Mouse (Mus musculus) CH12.LX (cell line): Measurements from ENCODE around the gene Gm20532. TPM values are rescaled to one million over a fixed set of nuclear protein-coding genes. Genes with fewer than 3 reads are reported as not detected.

Source experiments
- DNase-seq: peaks from one replicate; pipeline ENCODE4 v3.0.0-alpha.2; 2013; ENCODE audit errors: extremely low read depth
- H3K27ac ChIP-seq: 2 replicates; pipeline ENCODE4 v1.5.1; 2012; ENCODE audit warnings: low read depth, mild to moderate bottlenecking, control low read depth, moderate library complexity; ENCODE audit not compliant: insufficient read depth
- H3K27me3 ChIP-seq: replicated peaks from 2 replicates; pipeline ENCODE3; 2012; ENCODE audit warnings: inconsistent platforms
- H3K36me3 ChIP-seq, 2 experiments: replicated peaks in 1 of 2; 2 replicates each; pipeline versions ENCODE3 to v1.6.1; 2012; ENCODE audit warnings: inconsistent platforms in 1 of 2, low read length in 1 of 2, mild to moderate bottlenecking in 1 of 2, mixed read lengths in 1 of 2, moderate library complexity in 1 of 2; ENCODE audit not compliant: control insufficient read depth in 1 of 2, insufficient read depth in 1 of 2
- H3K4me1 ChIP-seq, 2 experiments: 2 replicates each; pipeline ENCODE4 v1.6.1; 2012; ENCODE audit warnings: inconsistent platforms in 1 of 2, moderate library complexity in 1 of 2; ENCODE audit not compliant: insufficient read depth in 2 of 2, control insufficient read depth in 1 of 2
- H3K4me2 ChIP-seq: 2 replicates; pipeline ENCODE4 v1.6.1; 2012; ENCODE audit warnings: low read depth, mild to moderate bottlenecking, control low read depth; ENCODE audit not compliant: poor library complexity, insufficient read depth, severe bottlenecking
- H3K4me3 ChIP-seq, 3 experiments: fragments of 150-350 bp in 1 of 3; sonication (generic) in 1 of 3; replicated peaks in 1 of 3; 2 replicates each; pipeline versions ENCODE3 to v1.5.1; 2011 to 2012; ENCODE audit warnings: low read depth in 2 of 3, low read length in 2 of 3, mild to moderate bottlenecking in 2 of 3, moderate library complexity in 2 of 3, control low read depth in 1 of 3, improper control_type of control experiment in 1 of 3, inconsistent platforms in 1 of 3, mixed read lengths in 1 of 3; ENCODE audit not compliant: poor library complexity in 1 of 3
- H3K79me2 ChIP-seq: replicated peaks from 2 replicates; pipeline ENCODE4 v1.6.1; 2012; ENCODE audit warnings: mild to moderate bottlenecking, moderate library complexity; ENCODE audit not compliant: control insufficient read depth, poor library complexity, insufficient read depth, severe bottlenecking; ENCODE audit errors: extremely low read depth
- H3K9ac ChIP-seq: 2 replicates; pipeline ENCODE4 v1.6.1; 2012; ENCODE audit warnings: low read depth, mild to moderate bottlenecking, control low read depth, moderate library complexity; ENCODE audit not compliant: insufficient read depth
- H3K9me3 ChIP-seq: replicated peaks from 2 replicates; pipeline ENCODE3; 2012; ENCODE audit warnings: low read length, inconsistent platforms, mixed read lengths
- BHLHE40 ChIP-seq: IDR thresholded peaks from 2 replicates; pipeline ENCODE4 v1.6.1; 2011; ENCODE audit warnings: mild to moderate bottlenecking, low read depth, low read length, improper control_type of control experiment
- CHD1 ChIP-seq: IDR thresholded peaks from 2 replicates; pipeline ENCODE4 v1.6.1; 2012; ENCODE audit warnings: low read depth, low read length, improper control_type of control experiment, inconsistent platforms
- CHD2 ChIP-seq: IDR thresholded peaks from 2 replicates; pipeline ENCODE4 v1.6.1; 2011; ENCODE audit warnings: low read length, improper control_type of control experiment
- CTCF ChIP-seq, 2 experiments: IDR thresholded peaks in 1 of 2; conservative IDR thresholded peaks in 1 of 2; 2 replicates each; pipeline ENCODE4 v1.5.1; 2011 to 2012; ENCODE audit warnings: low read depth in 2 of 2, low read length in 2 of 2, improper control_type of control experiment in 1 of 2, inconsistent platforms in 1 of 2, mild to moderate bottlenecking in 1 of 2, moderate library complexity in 1 of 2
- E2F4 ChIP-seq: IDR thresholded peaks from 2 replicates; pipeline ENCODE4 v1.6.1; 2011; ENCODE audit warnings: low read depth, low read length, improper control_type of control experiment; ENCODE audit not compliant: insufficient replicate concordance
- ELF1 ChIP-seq: IDR thresholded peaks from 2 replicates; pipeline ENCODE4 v1.6.1; 2014; ENCODE audit warnings: low read depth, mild to moderate bottlenecking, inconsistent platforms, low read length, improper control_type of control experiment
- EP300 ChIP-seq: IDR thresholded peaks from 2 replicates; pipeline ENCODE4 v1.6.1; 2011; ENCODE audit warnings: low read length, improper control_type of control experiment
- ETS1 ChIP-seq: conservative IDR thresholded peaks from 2 replicates; pipeline ENCODE4 v1.6.1; 2012; ENCODE audit warnings: low read depth, mild to moderate bottlenecking, inconsistent platforms, low read length, improper control_type of control experiment, moderate library complexity
- GABPA ChIP-seq: IDR thresholded peaks from 2 replicates; pipeline ENCODE4 v1.6.1; 2012; ENCODE audit warnings: low read depth, low read length, improper control_type of control experiment, inconsistent platforms; ENCODE audit not compliant: insufficient replicate concordance
- HCFC1 ChIP-seq: IDR thresholded peaks from 2 replicates; pipeline ENCODE4 v1.6.1; 2012; ENCODE audit warnings: low read depth, mild to moderate bottlenecking, inconsistent platforms, low read length, improper control_type of control experiment
- IRF4 ChIP-seq: IDR thresholded peaks from 2 replicates; pipeline ENCODE4 v1.6.1; 2014; ENCODE audit warnings: low read depth, mild to moderate bottlenecking, inconsistent platforms, low read length, improper control_type of control experiment
- JUN ChIP-seq: IDR thresholded peaks from 2 replicates; pipeline ENCODE4 v1.6.1; 2011; ENCODE audit warnings: low read depth, mild to moderate bottlenecking, low read length, improper control_type of control experiment, moderate library complexity; ENCODE audit not compliant: insufficient read depth
- JUND ChIP-seq: conservative IDR thresholded peaks from 2 replicates; pipeline ENCODE4 v1.6.1; 2011; ENCODE audit warnings: low read depth, low read length, improper control_type of control experiment
- KAT2A ChIP-seq: IDR thresholded peaks from 2 replicates; pipeline ENCODE4 v1.6.1; 2012; ENCODE audit warnings: low read length, improper control_type of control experiment, inconsistent platforms; ENCODE audit not compliant: insufficient replicate concordance
- MAFK ChIP-seq: IDR thresholded peaks from 2 replicates; pipeline ENCODE4 v1.6.1; 2011; ENCODE audit warnings: low read length, improper control_type of control experiment; ENCODE audit not compliant: insufficient replicate concordance
- MAX ChIP-seq: IDR thresholded peaks from 2 replicates; pipeline ENCODE4 v1.6.1; 2011; ENCODE audit warnings: low read length, improper control_type of control experiment
- MEF2A ChIP-seq: IDR thresholded peaks from 2 replicates; pipeline ENCODE4 v1.6.1; 2014; ENCODE audit warnings: low read depth, mild to moderate bottlenecking, inconsistent platforms, low read length, improper control_type of control experiment, borderline replicate concordance
- MXI1 ChIP-seq: IDR thresholded peaks from 2 replicates; pipeline ENCODE4 v1.6.1; 2011; ENCODE audit warnings: mild to moderate bottlenecking, low read depth, low read length, improper control_type of control experiment
- MYC ChIP-seq: IDR thresholded peaks from 2 replicates; pipeline ENCODE4 v1.6.1; 2011; ENCODE audit warnings: low read depth, mild to moderate bottlenecking, improper control_type of control experiment, low read length
- NELFE ChIP-seq: IDR thresholded peaks from 2 replicates; pipeline ENCODE4 v1.6.1; 2011; ENCODE audit warnings: low read depth, low read length, improper control_type of control experiment
- NRF1 ChIP-seq: IDR thresholded peaks from 2 replicates; pipeline ENCODE4 v1.6.1; 2014; ENCODE audit warnings: low read depth, mild to moderate bottlenecking, inconsistent platforms, low read length, improper control_type of control experiment, moderate library complexity
- PAX5 ChIP-seq: IDR thresholded peaks from 2 replicates; pipeline ENCODE4 v1.6.1; 2012; ENCODE audit warnings: low read length, inconsistent platforms, mixed read lengths
- POLR2A ChIP-seq: IDR thresholded peaks from 2 replicates; pipeline ENCODE4 v1.6.1; 2011; ENCODE audit warnings: low read depth, mild to moderate bottlenecking, improper control_type of control experiment, low read length
- POLR2AphosphoS2 ChIP-seq: IDR thresholded peaks from 2 replicates; pipeline ENCODE4 v1.6.1; 2011; ENCODE audit warnings: low read depth, low read length, improper control_type of control experiment
- RAD21 ChIP-seq: IDR thresholded peaks from 2 replicates; pipeline ENCODE4 v1.6.1; 2011; ENCODE audit warnings: low read depth, mild to moderate bottlenecking, low read length, improper control_type of control experiment, moderate library complexity
- RCOR1 ChIP-seq: conservative IDR thresholded peaks from 2 replicates; pipeline ENCODE4 v1.6.1; 2012; ENCODE audit warnings: low read depth, mild to moderate bottlenecking, inconsistent platforms, low read length, improper control_type of control experiment
- SIN3A ChIP-seq: IDR thresholded peaks from 2 replicates; pipeline ENCODE4 v1.6.1; 2012; ENCODE audit warnings: low read length, improper control_type of control experiment, inconsistent platforms
- SMC3 ChIP-seq: IDR thresholded peaks from 2 replicates; pipeline ENCODE4 v1.6.1; 2011; ENCODE audit warnings: low read depth, low read length, improper control_type of control experiment
- TBP ChIP-seq: conservative IDR thresholded peaks from 2 replicates; pipeline ENCODE4 v1.6.1; 2011; ENCODE audit warnings: low read depth, low read length, improper control_type of control experiment
- TCF12 ChIP-seq: IDR thresholded peaks from 2 replicates; pipeline ENCODE4 v1.6.1; 2014; ENCODE audit warnings: low read depth, mild to moderate bottlenecking, inconsistent platforms, low read length, improper control_type of control experiment
- UBTF ChIP-seq: IDR thresholded peaks from 2 replicates; pipeline ENCODE4 v1.6.1; 2012; ENCODE audit warnings: low read depth, mild to moderate bottlenecking, inconsistent platforms, low read length, improper control_type of control experiment, moderate library complexity
- USF1 ChIP-seq: IDR thresholded peaks from 2 replicates; pipeline ENCODE4 v1.6.1; 2014; ENCODE audit warnings: low read depth, mild to moderate bottlenecking, inconsistent platforms, low read length, improper control_type of control experiment
- USF2 ChIP-seq: conservative IDR thresholded peaks from 2 replicates; pipeline ENCODE4 v1.6.1; 2011; ENCODE audit warnings: low read depth, low read length, improper control_type of control experiment
- ZC3H11A ChIP-seq: IDR thresholded peaks from 2 replicates; pipeline ENCODE4 v1.6.1; 2012; ENCODE audit warnings: low read depth, mild to moderate bottlenecking, inconsistent platforms, low read length, improper control_type of control experiment
- ZMIZ1 ChIP-seq: IDR thresholded peaks from 2 replicates; pipeline ENCODE4 v1.6.1; 2012; ENCODE audit warnings: low read depth, mild to moderate bottlenecking, inconsistent platforms, low read length, improper control_type of control experiment
- ZNF384 ChIP-seq: IDR thresholded peaks from 2 replicates; pipeline ENCODE4 v1.6.1; 2012; ENCODE audit warnings: low read depth, low read length, improper control_type of control experiment, inconsistent platforms
- dilution Hi-C: fragments of 300-500 bp; cut with MboI; formaldehyde crosslinking; loops from 2 replicates; pipeline ENCODE4 v1.14.3; 2020; ENCODE audit warnings: low sequenced_read_pairs; ENCODE audit not compliant: extremely low pct_unique_long_range_greater_than_20kb, extremely low pct_ligation_motif_present
- in situ Hi-C: fragments of 300-500 bp; cut with MboI; formaldehyde crosslinking; loops from 3 replicates; pipeline ENCODE4 v1.14.3; 2019; ENCODE audit warnings: low sequenced_read_pairs, low pct_ligation_motif_present, low pct_unique_long_range_greater_than_20kb, mixed read lengths
- polyA plus RNA-seq: library from polyadenylated mRNA; unstranded; fragments of >175 nt; gene quantifications from 2 replicates; pipeline ENCODE4 v1.2.1, GENCODE M21; 2012; ENCODE audit warnings: low read depth; ENCODE audit not compliant: insufficient read length
- total RNA-seq, 2 experiments: library from RNA; depleted of rRNA; stranded (reverse); fragments of 300-350 nt in 1 of 2; fragments of >200 nt in 1 of 2; gene quantifications; 2 replicates each; pipeline ENCODE4 v1.2.3; 2012 to 2014

The Gm20532 gene
- total and polyA plus RNA-seq, 3 experiments = not detected

DNA sequence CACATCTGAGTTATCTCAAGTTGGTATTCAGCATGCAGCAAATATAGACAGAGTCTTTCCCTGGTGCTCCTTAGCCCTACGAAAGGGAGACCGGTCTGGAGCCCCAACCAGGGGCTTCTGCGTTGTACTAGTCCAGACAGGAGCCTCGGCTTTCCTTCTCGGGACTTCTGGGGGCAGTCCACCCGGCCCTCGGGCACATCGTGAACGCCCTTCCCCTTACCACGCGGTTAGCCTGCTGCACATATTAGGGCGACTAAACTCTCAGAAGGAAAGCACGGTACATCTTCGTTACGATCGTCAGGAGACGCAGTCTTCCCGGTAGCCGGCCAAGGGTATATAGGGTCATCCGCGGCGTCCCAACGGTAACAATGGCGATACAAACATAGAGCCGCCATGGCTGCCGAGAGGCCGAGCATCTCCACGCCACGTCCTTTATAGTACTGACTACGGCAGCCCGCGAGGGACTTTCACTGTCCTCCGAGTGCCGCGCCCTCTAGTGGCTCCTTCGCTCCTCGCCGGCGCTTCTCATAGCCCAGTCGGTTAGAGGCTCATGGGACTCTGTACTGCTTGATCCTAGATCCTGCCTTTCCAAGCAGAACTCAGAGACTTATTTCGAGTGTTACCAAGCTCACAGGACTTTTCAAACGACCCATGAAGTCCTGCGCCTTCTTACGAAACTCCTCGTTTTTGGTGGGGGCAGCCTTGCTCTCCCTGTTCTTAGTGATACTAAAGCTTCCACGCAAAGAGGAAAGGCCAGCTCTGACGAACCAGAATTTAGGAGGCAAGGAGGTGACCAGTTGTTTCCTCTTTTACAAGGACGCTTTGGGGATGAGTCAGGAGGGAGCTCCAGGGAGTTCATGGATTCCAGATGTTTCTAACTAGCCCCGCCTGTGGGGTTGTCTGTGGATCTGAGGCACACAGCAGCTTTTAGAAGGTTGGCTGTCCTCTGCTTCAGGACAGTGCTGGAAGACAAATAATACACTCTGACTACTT, 53.7 kb downstream of the Gm20532 start:
- Histone ChIP-seq H3K4me1 (peaks cover 6 to 35% of the 10 kb centered on the region in 2 experiments), H3K27me3 (no peaks in the 10 kb centered on the region), H3K27ac (peak overlapping the region; percentile 47), H3K36me3 (peaks cover 28 to 39% of the 10 kb centered on the region in 2 experiments), H3K9me3 (no peaks in the 10 kb centered on the region), H3K79me2 (peaks cover 29% of the 10 kb centered on the region), H3K4me3 (peak overlapping the region; percentile 92 to 98 (median 96)), H3K9ac (peak overlapping the region; percentile 96), H3K4me2 (peak overlapping the region; percentile 4; the same call in 1 of the 2 replicates)
- peak; percentile 94 for DNase-seq
- TF ChIP-seq USF1 (no peak), E2F4 (no peak), TBP (peak; percentile 98), RCOR1 (no peak), MXI1 (peak; percentile 69; the same call in 1 of the 2 replicates), HCFC1 (peak; percentile 88), ZC3H11A (no peak), USF2 (no peak), POLR2AphosphoS2 (peak; percentile 76; the same call in 1 of the 2 replicates), TCF12 (peak; percentile 93), ZMIZ1 (peak; percentile 95), NELFE (peak; percentile 99), ZNF384 (no peak), JUND (0 out of 2 replicates have a peak, but pooled peaks have one; percentile 27), NRF1 (peak; percentile 68), CHD2 (no peak), ETS1 (no peak; the same call in 1 of the 2 replicates), CHD1 (no peak), KAT2A (peak; percentile 89; the same call in 1 of the 2 replicates), MYC (peak; percentile 95; the same call in 1 of the 2 replicates), CTCF (conservative IDR thresholded peaks at IDR 0.05 in 1 of 2, IDR thresholded peaks at IDR 0.05 in 1 of 2; ENCODE audit: low read depth in 2 of 2, low read length in 2 of 2) (peak; percentile 48 to 95; a peak in 3 of 4 replicates), PAX5 (no peak), GABPA (no peak), MEF2A (peak; percentile 63; the same call in 1 of the 2 replicates), MAFK (no peak), RAD21 (no peak), POLR2A (peak; percentile 99), ELF1 (peak; percentile 72), BHLHE40 (no peak), EP300 (no peak), JUN (no peak), SIN3A (peak; percentile 79), MAX (peak; percentile 86), UBTF (no peak), IRF4 (peak; percentile 66; the same call in 1 of the 2 replicates), SMC3 (peak; percentile 35; the same call in 1 of the 2 replicates)
- in situ Hi-C loops (loop anchor here (5.0 kb wide), 1 partner anchor 397 kb away; no protein-coding TSS in a partner anchor), dilution Hi-C loops (no loop called here)
